Mouse (Mus musculus) heart, embryonic 11.5 days (tissue): ENCODE results near the gene Aknad1. TPM values are rescaled to one million over a fixed set of nuclear protein-coding genes. Genes with fewer than 3 reads are reported as not detected.

Experiments used
- polyA plus RNA-seq: library from polyadenylated mRNA; unstranded; fragments of >200 nt; fragmentation: Nextera tagmentation; extraction: Ambion mirVana; gene quantifications from 2 replicates; pipeline ENCODE4 v1.2.1, GENCODE M21; 2014

Aknad1 gene
- polyA plus RNA-seq, 1 experiment from 2014 or later = not detected

Other genes with a start within 250 kb of the Aknad1 start
- gene 1700013F07Rik, start 205.5 kb upstream of the Aknad1 start, polyA plus RNA-seq = not detected in 2 replicates
- gene 5330417C22Rik, start 203.1 kb upstream of the Aknad1 start, polyA plus RNA-seq = 0.59 and 0.63 TPM in 2 replicates
- gene Tmem167b, start 177.2 kb upstream of the Aknad1 start, polyA plus RNA-seq = 31.7 and 34.6 TPM in 2 replicates
- gene Taf13, start 168.0 kb upstream of the Aknad1 start, polyA plus RNA-seq = 25.4 and 31.8 TPM in 2 replicates
- gene Wdr47, start 148.4 kb upstream of the Aknad1 start, polyA plus RNA-seq = 7.5 and 8.9 TPM in 2 replicates
- gene Clcc1, start 85.7 kb upstream of the Aknad1 start, polyA plus RNA-seq = 50.0 and 50.1 TPM in 2 replicates
- gene Gpsm2, start 17.3 kb upstream of the Aknad1 start, polyA plus RNA-seq = 27.2 and 31.3 TPM in 2 replicates
- gene Stxbp3, start 100.9 kb downstream of the Aknad1 start, polyA plus RNA-seq = 27.8 and 29.2 TPM in 2 replicates
- gene Fndc7, start 150.3 kb downstream of the Aknad1 start, polyA plus RNA-seq = not detected in 2 replicates
- 53.8 and 56.4 TPM in 2 replicates for gene Prpf38b, start 172.1 kb downstream of the Aknad1 start, polyA plus RNA-seq
- gene Henmt1, start 200.2 kb downstream of the Aknad1 start, polyA plus RNA-seq = 0.16 and 0.41 TPM in 2 replicates
- not detected in 2 replicates for gene Gm9857, start 200.8 kb downstream of the Aknad1 start, polyA plus RNA-seq